Mouse (Mus musculus): ENCODE data around the gene Fscn3. TPM values are rescaled to one million over a fixed set of nuclear protein-coding genes. Genes with fewer than 3 reads are reported as not detected.

Gene Fscn3
- polyA plus RNA-seq, 1 experiment from 2014 or later: 0.08 TPM

DNA sequence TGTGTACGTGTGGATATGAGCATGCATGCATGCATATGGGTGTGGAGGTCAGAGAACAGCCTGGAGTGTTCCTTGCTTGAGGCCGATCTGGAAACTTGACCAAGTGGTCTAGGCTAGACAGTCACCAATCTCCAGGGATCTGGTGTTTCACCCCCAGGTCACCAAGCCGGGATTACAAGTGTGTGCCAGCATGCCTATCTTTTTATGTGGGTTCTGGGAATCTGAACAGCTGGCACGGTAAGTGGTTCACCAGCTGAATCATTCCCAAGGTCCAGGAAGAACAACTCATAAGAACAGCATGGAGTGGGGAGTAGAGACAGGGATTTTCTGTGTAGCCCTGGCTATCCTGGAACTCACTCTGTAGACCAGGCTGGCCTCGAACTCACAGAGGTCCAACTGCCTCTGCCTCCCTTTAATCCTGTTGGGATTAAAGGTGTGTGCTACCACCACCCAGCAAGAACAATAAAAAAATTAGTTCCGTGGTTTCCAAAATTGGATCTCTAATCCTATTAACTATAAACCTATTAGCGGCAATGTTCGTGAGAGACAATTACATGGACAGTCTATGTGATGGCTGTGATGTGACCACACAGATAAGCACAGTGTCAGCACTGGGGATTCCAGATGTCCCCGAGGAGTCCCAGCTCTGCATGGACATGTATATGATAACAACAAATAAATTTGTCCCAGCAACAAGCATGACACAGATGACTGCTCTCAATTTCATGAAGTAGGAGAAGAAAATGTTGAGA lies 43.9 kb downstream of the Fscn3 start:
- 87% methylated on average over 9 of the region's 9 CpGs for WGBS
- ATAC-seq (replicated peaks; ENCODE audit: low FRiP score): no peak
- Histone ChIP-seq H3K9ac (no peak overlapping the region), H3K9me3 (replicated peaks) (no peaks in the 10 kb centered on the region), H3K4me2 (no peak overlapping the region), H3K27ac (no peak overlapping the region), H3K27me3 (no peaks in the 10 kb centered on the region), H3K4me1 (0 out of 2 replicates have a peak, but pooled peaks cover 3% of the 10 kb centered on the region), H3K4me3 (replicated peaks) (no peak overlapping the region), H3K36me3 (no peaks in the 10 kb centered on the region)

DNA sequence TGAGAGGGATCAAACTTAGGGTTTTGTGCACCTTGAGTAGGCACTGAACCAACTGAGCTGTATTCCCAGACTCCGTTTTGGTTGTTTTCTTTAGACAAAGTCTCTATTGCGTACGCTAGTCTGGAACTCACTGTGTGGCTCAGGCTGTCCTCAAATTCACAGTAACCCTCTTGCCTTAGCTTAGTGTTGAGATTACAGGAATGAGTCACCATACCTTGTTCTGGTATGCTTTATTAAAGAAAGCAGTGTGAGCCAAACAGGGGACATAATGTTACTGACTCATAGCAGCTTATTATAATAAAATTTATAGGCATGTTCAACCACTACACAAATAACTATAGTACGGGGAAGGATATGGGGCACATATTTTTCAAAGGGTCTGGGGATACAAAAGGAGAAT lies 46.6 kb downstream of the Fscn3 start:
- Histone ChIP-seq H3K4me3 (replicated peaks) (no peak overlapping the region), H3K4me2 (no peak overlapping the region), H3K36me3 (no peaks in the 10 kb centered on the region), H3K9me3 (replicated peaks) (no peaks in the 10 kb centered on the region), H3K27me3 (no peaks in the 10 kb centered on the region), H3K9ac (no peak overlapping the region), H3K27ac (no peak overlapping the region), H3K4me1 (peaks cover 6% of the 10 kb centered on the region; the same call in 1 of the 2 replicates)
- no peak for ATAC-seq (replicated peaks; ENCODE audit: low FRiP score)
- WGBS: 87% methylated on average over 4 of the region's 4 CpGs

DNA sequence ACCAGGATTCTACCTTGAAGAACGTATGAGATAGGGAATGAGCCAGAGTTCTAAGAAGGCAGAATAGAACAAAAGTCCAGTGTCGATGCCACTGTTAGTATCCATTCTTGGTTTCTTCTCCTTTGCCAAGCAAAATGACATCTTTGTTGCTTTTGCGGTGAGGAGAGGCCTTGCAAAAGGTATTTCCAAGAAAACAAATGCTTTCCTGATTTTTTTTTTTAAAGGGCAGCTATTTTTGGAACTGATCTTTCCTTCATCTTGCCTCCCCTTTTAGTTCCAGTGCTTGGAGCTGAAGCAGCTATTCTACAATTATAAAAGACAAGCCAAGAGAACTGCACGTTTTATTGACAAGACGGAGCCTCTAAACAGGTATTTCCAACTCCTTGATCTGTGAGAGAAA lies 47.2 kb downstream of the Fscn3 start, which contains the start of gene Snd1:
Snd1 (plus strand) TSS at position 301 of the 400 bp plus-strand sequence.
- H3K9me3 ChIP-seq (replicated peaks): no peaks in the 10 kb centered on the region
- WGBS: 81% methylated on average over 5 of the region's 5 CpGs
- no peak within 1 kb of the TSS for H3K9ac ChIP-seq
- no peak within 1 kb of the TSS for H3K27ac ChIP-seq
- no peaks in the 10 kb centered on the region for H3K36me3 ChIP-seq
- no peaks in the 10 kb centered on the region for H3K27me3 ChIP-seq
- no peak for ATAC-seq (replicated peaks; ENCODE audit: low FRiP score)
- H3K4me2 ChIP-seq: no peak within 1 kb of the TSS
- H3K4me3 ChIP-seq (replicated peaks): no peak within 1 kb of the TSS
- H3K4me1 ChIP-seq: peaks cover 6% of the 10 kb centered on the region; the same call in 1 of the 2 replicates

DNA sequence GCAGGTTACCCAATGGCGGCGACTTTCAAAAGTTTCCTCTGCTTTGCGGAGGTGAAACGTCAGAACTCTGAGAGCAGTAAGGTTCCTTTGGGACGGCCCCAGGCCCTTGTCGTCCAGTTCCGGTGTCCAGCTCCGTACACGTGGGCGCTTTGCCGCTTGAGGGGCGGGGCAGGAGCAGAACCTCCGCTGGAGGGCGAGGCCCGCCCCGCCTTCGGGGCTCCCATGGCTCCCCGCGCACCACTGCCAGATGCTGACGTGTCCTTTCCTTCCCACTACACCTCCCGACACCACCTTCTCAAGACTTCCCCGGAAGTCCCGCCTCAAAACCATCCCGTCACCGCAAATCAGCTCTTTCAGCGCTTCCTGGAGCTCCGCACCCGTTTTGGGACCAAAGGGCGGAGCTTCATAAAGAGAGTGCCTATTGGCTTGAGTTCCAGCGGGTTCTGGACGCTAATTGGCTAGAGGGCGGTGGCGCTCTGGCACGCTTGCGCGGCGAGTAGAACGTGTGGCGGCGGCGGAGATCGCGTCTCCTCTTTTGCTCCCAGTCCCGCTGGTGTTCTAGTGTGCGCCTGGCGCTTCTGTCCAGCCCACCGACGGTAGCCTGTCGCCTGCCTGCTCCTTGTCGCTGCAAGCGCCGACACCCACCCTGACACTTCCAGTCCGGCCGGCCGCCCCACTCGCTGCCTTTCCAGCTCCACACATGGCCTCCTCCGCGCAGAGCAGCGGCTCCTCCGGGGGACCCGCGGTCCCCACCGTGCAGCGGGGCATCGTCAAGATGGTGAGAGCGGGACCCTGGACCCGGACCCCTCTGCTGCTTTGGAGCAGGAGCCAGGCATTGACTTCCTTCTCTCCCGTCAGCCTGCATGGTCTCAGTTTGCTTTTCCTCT lies 52.5 kb downstream of the Fscn3 start:
- Histone ChIP-seq H3K36me3 (peaks cover 9% of the 10 kb centered on the region), H3K9me3 (replicated peaks) (no peaks in the 10 kb centered on the region), H3K27me3 (no peaks in the 10 kb centered on the region), H3K9ac (peak overlapping the region; percentile 78), H3K4me1 (peaks cover 34% of the 10 kb centered on the region), H3K4me3 (replicated peaks) (peak overlapping the region; percentile 85), H3K27ac (peak overlapping the region; percentile 91), H3K4me2 (peak overlapping the region; percentile 71)
- ATAC-seq (replicated peaks; ENCODE audit: low FRiP score): peak; percentile 99
- WGBS: under 1% methylated on average over 68 of the region's 68 CpGs

DNA sequence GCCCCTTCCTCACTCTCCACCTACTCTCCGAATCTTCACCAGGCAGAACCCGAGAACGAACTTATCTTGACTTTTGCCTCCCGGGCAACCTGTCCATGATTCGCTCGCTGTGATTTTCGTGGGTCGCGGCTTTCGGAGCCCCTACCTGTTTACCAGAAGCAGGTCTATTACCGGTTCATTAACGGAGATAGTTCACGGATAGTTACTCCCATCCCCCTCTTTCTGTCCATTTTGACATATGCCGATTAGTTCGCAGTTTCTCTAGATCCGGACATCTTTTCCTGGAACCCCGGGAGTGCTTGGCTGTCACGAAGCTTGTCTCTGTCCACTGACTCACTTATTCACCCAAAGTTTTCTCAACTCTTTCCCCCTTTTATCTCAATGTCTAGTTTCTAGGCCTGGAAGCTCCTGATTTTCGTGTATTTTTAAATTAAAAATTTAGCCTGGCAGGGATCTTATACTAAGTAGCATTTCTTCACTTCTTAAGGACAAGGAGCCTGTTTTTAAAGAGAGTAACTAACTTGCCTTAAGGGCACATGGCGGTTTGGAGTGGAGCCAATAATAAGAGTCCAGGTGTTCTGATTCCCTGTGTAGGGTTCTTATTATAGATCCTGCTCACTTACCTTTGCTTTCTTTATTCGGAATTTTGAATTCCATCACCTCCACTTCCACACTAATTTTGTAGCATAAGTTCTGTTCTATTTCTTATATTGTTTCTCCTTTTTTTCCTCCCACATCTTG lies 53.3 kb downstream of the Fscn3 start:
- 5% methylated on average over 21 of the region's 21 CpGs for WGBS
- H3K27ac ChIP-seq: peak overlapping the region; percentile 91

DNA sequence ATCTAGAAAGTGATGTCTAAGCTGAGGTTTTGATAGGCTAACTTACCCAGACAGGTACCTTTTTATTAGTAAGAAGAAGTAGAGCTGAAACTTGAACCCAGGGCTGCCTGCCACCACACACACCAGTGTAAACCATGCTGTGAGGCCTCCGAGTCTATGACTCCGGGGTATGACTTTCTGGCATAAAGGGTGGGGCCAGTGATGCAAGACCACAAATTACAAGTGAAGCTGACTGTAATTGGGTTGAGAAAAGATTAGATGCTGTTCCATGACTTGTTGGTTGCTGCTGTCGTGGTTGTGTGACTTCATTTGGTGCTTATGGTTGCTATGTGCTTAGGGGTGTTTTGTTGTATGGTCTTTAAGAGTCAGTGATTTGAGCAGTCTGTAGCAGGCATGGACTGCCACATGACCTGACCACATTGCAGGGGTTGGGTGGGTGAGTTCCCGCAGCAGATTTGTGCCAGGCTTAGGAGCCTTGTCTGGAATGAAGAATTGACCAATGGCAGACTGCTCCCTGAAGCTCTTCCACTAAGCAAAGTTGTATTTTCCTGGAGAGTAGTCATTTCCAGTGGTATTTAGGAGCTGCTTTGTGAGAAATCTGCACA lies 55.2 kb downstream of the Fscn3 start:
- Histone ChIP-seq H3K4me3 (replicated peaks) (no peak overlapping the region), H3K9ac (0 out of 2 replicates have a peak overlapping the region, but pooled peaks have one; percentile 16), H3K4me1 (peaks cover 39% of the 10 kb centered on the region), H3K4me2 (peak overlapping the region; percentile 30; the same call in 1 of the 2 replicates), H3K36me3 (peaks cover 13% of the 10 kb centered on the region), H3K27me3 (no peaks in the 10 kb centered on the region), H3K9me3 (replicated peaks) (no peaks in the 10 kb centered on the region), H3K27ac (no peak overlapping the region)
- ATAC-seq (replicated peaks; ENCODE audit: low FRiP score): no peak
- 72% methylated on average over 4 of the region's 4 CpGs for WGBS

More for the DNA sequence above, 53.3 kb downstream of the Fscn3 start:
- ATAC-seq (replicated peaks; ENCODE audit: low FRiP score): no peak
- Histone ChIP-seq H3K27me3 (no peaks in the 10 kb centered on the region), H3K36me3 (peaks cover 13% of the 10 kb centered on the region), H3K4me3 (replicated peaks) (peak overlapping the region; percentile 85), H3K4me2 (peak overlapping the region; percentile 62), H3K4me1 (peaks cover 39% of the 10 kb centered on the region), H3K9ac (peak overlapping the region; percentile 78), H3K9me3 (replicated peaks) (no peaks in the 10 kb centered on the region)

DNA sequence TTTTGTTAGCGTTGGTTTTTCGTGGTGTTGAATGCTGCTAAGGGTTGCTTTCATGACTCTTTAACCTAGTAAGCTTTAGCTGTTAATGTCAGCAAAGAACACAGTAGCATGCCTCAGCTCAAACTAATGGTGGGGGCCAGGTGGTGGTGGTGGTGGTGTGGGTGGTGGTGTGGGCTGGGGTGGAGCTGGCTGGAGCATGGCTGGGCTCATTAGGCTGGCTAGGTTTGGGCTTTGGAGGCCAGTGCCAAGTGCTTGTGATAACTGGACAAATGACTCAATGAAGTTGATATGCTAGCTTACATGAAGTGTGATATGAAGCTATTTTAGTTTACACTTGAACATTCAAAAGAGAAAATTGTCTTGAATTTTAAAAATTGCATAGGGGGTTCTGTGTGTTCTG lies 58.4 kb downstream of the Fscn3 start:
- H3K4me1 ChIP-seq: peaks cover 48% of the 10 kb centered on the region
- no peak overlapping the region for H3K4me3 ChIP-seq (replicated peaks)
- H3K9ac ChIP-seq: no peak overlapping the region
- no peak overlapping the region for H3K27ac ChIP-seq
- no peaks in the 10 kb centered on the region for H3K27me3 ChIP-seq
- 83% methylated on average over 2 of the region's 2 CpGs for WGBS
- no peak overlapping the region for H3K4me2 ChIP-seq
- H3K36me3 ChIP-seq: peaks cover 30% of the 10 kb centered on the region
- no peak for ATAC-seq (replicated peaks; ENCODE audit: low FRiP score)
- no peaks in the 10 kb centered on the region for H3K9me3 ChIP-seq (replicated peaks)

DNA sequence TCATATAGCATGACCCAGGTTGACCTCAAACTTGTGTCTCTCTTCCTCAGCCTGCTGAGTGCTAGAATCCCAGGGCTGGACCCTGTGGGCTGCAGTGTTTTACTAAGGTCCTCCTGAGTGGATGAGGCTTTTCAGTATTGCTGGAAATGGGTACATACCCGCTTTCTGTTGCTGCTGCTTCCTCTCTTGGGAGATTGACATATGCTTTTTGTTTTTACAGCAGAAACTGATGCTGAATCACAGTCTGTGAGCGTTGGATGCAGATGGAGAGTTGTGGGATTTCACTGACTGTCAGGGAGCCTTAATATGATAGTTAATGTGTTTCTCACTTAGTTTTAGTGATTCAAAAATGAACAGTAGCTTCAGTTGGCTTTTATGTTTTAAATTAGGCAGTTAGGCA lies 58.9 kb downstream of the Fscn3 start:
- Histone ChIP-seq H3K9ac (no peak overlapping the region), H3K4me2 (no peak overlapping the region), H3K9me3 (replicated peaks) (no peaks in the 10 kb centered on the region), H3K27ac (no peak overlapping the region), H3K4me3 (replicated peaks) (no peak overlapping the region), H3K27me3 (no peaks in the 10 kb centered on the region), H3K36me3 (peaks cover 34% of the 10 kb centered on the region), H3K4me1 (peaks cover 44% of the 10 kb centered on the region)
- no peak for ATAC-seq (replicated peaks; ENCODE audit: low FRiP score)
- whole genome bisulfite sequencing: 78% methylated on average over 2 of the region's 2 CpGs

DNA sequence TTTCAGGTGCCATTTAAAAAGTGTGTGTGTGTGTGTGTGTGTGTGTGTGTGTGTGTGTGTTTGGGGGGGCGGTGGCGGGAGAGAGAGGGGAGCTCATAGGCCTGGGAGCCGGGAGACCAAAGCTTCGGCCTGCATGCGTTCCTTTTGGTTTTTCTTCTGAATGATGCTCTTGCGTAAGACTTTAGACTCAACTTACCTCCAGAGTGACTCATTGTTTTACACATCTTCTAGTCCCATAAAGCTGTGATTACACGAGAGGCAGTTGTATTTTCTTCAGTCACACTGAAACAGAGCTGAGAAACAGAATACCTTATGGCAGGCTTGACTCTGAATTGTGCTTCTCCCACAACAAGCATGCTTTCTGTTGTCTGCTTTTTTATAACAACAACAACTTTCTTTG lies 59.3 kb downstream of the Fscn3 start:
- Histone ChIP-seq H3K27me3 (no peaks in the 10 kb centered on the region), H3K9me3 (replicated peaks) (no peaks in the 10 kb centered on the region), H3K4me1 (peaks cover 39% of the 10 kb centered on the region), H3K36me3 (peaks cover 32% of the 10 kb centered on the region), H3K4me2 (no peak overlapping the region), H3K9ac (no peak overlapping the region), H3K4me3 (replicated peaks) (no peak overlapping the region), H3K27ac (no peak overlapping the region)
- 88% methylated on average over 7 of the region's 7 CpGs for WGBS
- no peak for ATAC-seq (replicated peaks; ENCODE audit: low FRiP score)

All from kidney, embryonic 15.5 days (tissue).